Mouse (Mus musculus): ENCODE measurements around the gene Atp1a2. TPM values are rescaled to one million over a fixed set of nuclear protein-coding genes. Genes with fewer than 3 reads are reported as not detected.

Atp1a2 gene
- total RNA-seq, 1 experiment = 0.31 TPM

DNA sequence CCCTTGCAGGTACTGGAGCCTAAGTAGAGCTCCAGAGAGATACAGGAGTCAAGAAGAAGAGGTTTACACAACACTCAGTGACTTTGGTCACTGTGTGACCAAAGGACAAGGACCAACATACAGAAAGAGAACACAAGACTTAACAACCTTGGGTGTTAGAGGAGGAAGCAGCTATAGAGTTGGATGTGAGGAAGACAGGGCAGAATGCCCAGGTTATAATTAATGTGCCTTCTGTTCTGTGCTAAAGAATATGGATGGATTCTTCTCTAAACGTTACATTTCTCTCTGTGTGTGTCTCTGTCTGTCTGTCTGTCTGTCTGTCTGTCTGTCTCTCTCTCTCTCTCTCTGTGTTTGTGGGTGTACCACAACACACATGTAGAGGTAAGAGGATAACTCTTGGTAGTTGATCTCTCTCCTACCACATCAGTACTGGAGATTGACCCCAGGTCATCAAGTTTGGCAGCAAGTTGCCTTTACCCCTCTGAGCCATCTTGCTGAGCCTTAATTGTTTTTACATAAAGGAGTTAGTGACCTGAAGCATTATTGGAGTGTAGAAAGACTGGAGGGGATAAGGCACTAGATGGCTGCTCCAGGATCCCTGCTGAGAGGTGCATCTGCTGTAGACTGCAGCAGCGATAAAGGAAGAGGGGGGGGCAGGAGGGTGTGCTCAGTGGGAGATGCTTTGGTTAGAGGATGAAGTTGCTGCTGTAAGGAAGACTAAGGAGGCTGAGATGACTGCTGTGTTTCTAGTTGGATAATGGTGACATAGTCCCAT lies 39.7 kb upstream of the Atp1a2 start:
- H3K27ac ChIP-seq (ENCODE audit: insufficient read depth, low read depth, low read length, poor library complexity, severe bottlenecking) = no peak overlapping the region
- in situ Hi-C loops (cut with MboI; ENCODE audit: low sequenced_read_pairs in 2 of 2, unreplicated experiment in 2 of 2) = no loop called here
- H3K4me1 ChIP-seq (ENCODE audit: control insufficient read depth in 2 of 2, insufficient read depth in 2 of 2, low read length in 2 of 2, poor library complexity in 1 of 2) = no peaks in the 10 kb centered on the region; a peak in 1 of 4 replicates
- no peak for DNase-seq (ENCODE audit: low read depth, low spot score)
- H3K4me3 ChIP-seq (ENCODE audit: insufficient read depth in 1 of 2, low read depth in 1 of 2, low read length in 2 of 2, poor library complexity in 1 of 2, severe bottlenecking in 1 of 2) = no peak overlapping the region
- no peaks in the 10 kb centered on the region for H3K9me3 ChIP-seq (ENCODE audit: control insufficient read depth, insufficient read depth, low read depth, low read length)
- no peaks in the 10 kb centered on the region for H3K36me3 ChIP-seq (ENCODE audit: control insufficient read depth, insufficient read depth, low read length, poor library complexity, severe bottlenecking)
- TF ChIP-seq HCFC1 (IDR thresholded peaks at IDR 0.05; ENCODE audit: borderline replicate concordance, insufficient read depth, low read length) (no peak), CHD2 (IDR thresholded peaks at IDR 0.05; ENCODE audit: low read depth, low read length) (no peak), MAFK (IDR thresholded peaks at IDR 0.05; ENCODE audit: insufficient read depth, low read depth, low read length) (no peak), ZNF384 (IDR thresholded peaks at IDR 0.05; ENCODE audit: low read depth, low read length) (no peak), ZC3H11A (IDR thresholded peaks at IDR 0.05; ENCODE audit: borderline replicate concordance, low read depth, low read length) (no peak)
- no peak overlapping the region for H3K9ac ChIP-seq (ENCODE audit: insufficient read depth, low read depth, low read length, poor library complexity, severe bottlenecking)

DNA sequence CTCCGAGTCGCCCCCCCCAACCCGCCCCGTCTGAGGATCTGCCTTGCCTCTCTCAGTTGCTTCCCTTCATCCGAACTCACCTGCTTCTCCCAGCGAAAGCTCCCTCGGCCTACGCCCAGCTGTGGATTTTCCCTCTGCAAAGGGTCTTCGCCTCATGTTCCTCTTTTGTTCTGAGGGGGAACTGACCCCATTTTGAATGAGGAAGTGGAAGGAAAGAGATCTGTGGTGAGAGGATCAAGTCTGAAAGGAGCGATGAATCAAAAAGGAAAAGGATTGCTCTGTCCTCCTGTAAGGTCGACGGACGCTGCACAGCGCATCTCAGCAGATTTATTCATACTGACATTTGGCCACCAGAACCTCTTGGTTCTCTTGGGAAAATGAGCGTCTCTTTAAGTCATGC lies 37.9 kb upstream of the Atp1a2 start:
- TF ChIP-seq CHD2 (IDR thresholded peaks at IDR 0.05; ENCODE audit: low read depth, low read length) (no peak), HCFC1 (IDR thresholded peaks at IDR 0.05; ENCODE audit: borderline replicate concordance, insufficient read depth, low read length) (no peak), MAFK (IDR thresholded peaks at IDR 0.05; ENCODE audit: insufficient read depth, low read depth, low read length) (no peak), ZNF384 (IDR thresholded peaks at IDR 0.05; ENCODE audit: low read depth, low read length) (no peak), ZC3H11A (IDR thresholded peaks at IDR 0.05; ENCODE audit: borderline replicate concordance, low read depth, low read length) (no peak)
- H3K4me1 ChIP-seq (ENCODE audit: control insufficient read depth in 2 of 2, insufficient read depth in 2 of 2, low read length in 2 of 2, poor library complexity in 1 of 2) = no peaks in the 10 kb centered on the region
- no peak for DNase-seq (ENCODE audit: low read depth, low spot score)
- no peaks in the 10 kb centered on the region for H3K9me3 ChIP-seq (ENCODE audit: control insufficient read depth, insufficient read depth, low read depth, low read length)
- H3K4me3 ChIP-seq (ENCODE audit: insufficient read depth in 1 of 2, low read depth in 1 of 2, low read length in 2 of 2, poor library complexity in 1 of 2, severe bottlenecking in 1 of 2) = no peak overlapping the region
- no peak overlapping the region for H3K27ac ChIP-seq (ENCODE audit: insufficient read depth, low read depth, low read length, poor library complexity, severe bottlenecking)
- no peaks in the 10 kb centered on the region for H3K36me3 ChIP-seq (ENCODE audit: control insufficient read depth, insufficient read depth, low read length, poor library complexity, severe bottlenecking)
- no peak overlapping the region for H3K9ac ChIP-seq (ENCODE audit: insufficient read depth, low read depth, low read length, poor library complexity, severe bottlenecking)
- in situ Hi-C loops (cut with MboI; ENCODE audit: low sequenced_read_pairs in 2 of 2, unreplicated experiment in 2 of 2) = no loop called here

DNA sequence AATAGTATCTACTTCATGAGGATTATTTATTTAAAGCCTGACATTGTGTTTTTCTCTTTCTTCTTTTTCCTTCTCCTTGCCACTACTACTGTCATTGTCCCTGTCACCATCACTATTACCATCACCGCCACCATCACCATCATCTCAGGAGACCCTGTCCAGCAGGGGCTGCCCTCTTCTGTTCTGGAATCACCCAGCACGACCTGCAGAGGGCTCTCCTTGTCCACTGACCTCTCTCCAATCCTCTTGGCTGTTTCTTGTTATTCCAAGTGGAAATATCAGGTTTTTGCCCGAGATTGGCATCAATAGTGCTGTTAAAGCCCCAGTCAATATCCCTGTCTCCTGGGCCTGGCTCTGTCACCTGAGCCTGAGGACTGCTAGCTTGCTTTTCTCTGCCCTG lies 35.6 kb upstream of the Atp1a2 start:
- DNase-seq (ENCODE audit: low read depth, low spot score) = no peak
- no peak overlapping the region for H3K27ac ChIP-seq (ENCODE audit: insufficient read depth, low read depth, low read length, poor library complexity, severe bottlenecking)
- H3K4me1 ChIP-seq (ENCODE audit: control insufficient read depth in 2 of 2, insufficient read depth in 2 of 2, low read length in 2 of 2, poor library complexity in 1 of 2) = no peaks in the 10 kb centered on the region
- in situ Hi-C loops (cut with MboI; ENCODE audit: low sequenced_read_pairs in 2 of 2, unreplicated experiment in 2 of 2) = no loop called here
- TF ChIP-seq HCFC1 (IDR thresholded peaks at IDR 0.05; ENCODE audit: borderline replicate concordance, insufficient read depth, low read length) (no peak), CHD2 (IDR thresholded peaks at IDR 0.05; ENCODE audit: low read depth, low read length) (no peak), MAFK (IDR thresholded peaks at IDR 0.05; ENCODE audit: insufficient read depth, low read depth, low read length) (no peak), ZC3H11A (IDR thresholded peaks at IDR 0.05; ENCODE audit: borderline replicate concordance, low read depth, low read length) (no peak), ZNF384 (IDR thresholded peaks at IDR 0.05; ENCODE audit: low read depth, low read length) (no peak)
- no peaks in the 10 kb centered on the region for H3K36me3 ChIP-seq (ENCODE audit: control insufficient read depth, insufficient read depth, low read length, poor library complexity, severe bottlenecking)
- H3K9me3 ChIP-seq (ENCODE audit: control insufficient read depth, insufficient read depth, low read depth, low read length) = no peaks in the 10 kb centered on the region
- H3K4me3 ChIP-seq (ENCODE audit: insufficient read depth in 1 of 2, low read depth in 1 of 2, low read length in 2 of 2, poor library complexity in 1 of 2, severe bottlenecking in 1 of 2) = no peak overlapping the region
- no peak overlapping the region for H3K9ac ChIP-seq (ENCODE audit: insufficient read depth, low read depth, low read length, poor library complexity, severe bottlenecking)

DNA sequence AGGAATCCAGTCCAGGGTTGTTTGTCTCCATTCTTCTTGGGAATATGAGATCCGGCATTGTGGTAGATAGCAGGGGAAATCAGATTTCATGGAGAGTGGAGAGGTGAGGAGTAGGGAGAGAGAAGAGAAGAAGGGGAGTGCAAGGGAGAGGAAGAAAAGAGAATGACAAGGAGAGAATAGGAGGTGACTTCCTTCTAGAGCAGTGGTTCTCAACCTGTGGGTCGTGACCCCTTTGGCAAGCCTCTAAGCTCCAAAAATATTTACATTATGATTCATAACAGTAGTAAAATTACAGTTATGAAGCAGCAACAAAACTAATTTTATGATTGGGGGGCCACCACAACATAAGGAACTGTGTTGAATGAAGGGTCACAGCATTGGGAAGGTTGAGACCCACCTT lies 35.1 kb upstream of the Atp1a2 start:
- DNase-seq (ENCODE audit: low read depth, low spot score) = no peak
- Histone ChIP-seq H3K27ac (ENCODE audit: insufficient read depth, low read depth, low read length, poor library complexity, severe bottlenecking) (no peak overlapping the region), H3K36me3 (ENCODE audit: control insufficient read depth, insufficient read depth, low read length, poor library complexity, severe bottlenecking) (no peaks in the 10 kb centered on the region), H3K9ac (ENCODE audit: insufficient read depth, low read depth, low read length, poor library complexity, severe bottlenecking) (no peak overlapping the region), H3K4me1 (ENCODE audit: control insufficient read depth in 2 of 2, insufficient read depth in 2 of 2, low read length in 2 of 2, poor library complexity in 1 of 2) (no peaks in the 10 kb centered on the region), H3K4me3 (ENCODE audit: insufficient read depth in 1 of 2, low read depth in 1 of 2, low read length in 2 of 2, poor library complexity in 1 of 2, severe bottlenecking in 1 of 2) (no peak overlapping the region), H3K9me3 (ENCODE audit: control insufficient read depth, insufficient read depth, low read depth, low read length) (no peaks in the 10 kb centered on the region)
- no peak for TF ChIP-seq HCFC1 (IDR thresholded peaks at IDR 0.05; ENCODE audit: borderline replicate concordance, insufficient read depth, low read length)
- no peak for TF ChIP-seq ZC3H11A (IDR thresholded peaks at IDR 0.05; ENCODE audit: borderline replicate concordance, low read depth, low read length)
- peak; percentile 68; the same call in 1 of the 2 replicates for TF ChIP-seq CHD2 (IDR thresholded peaks at IDR 0.05; ENCODE audit: low read depth, low read length)
- in situ Hi-C loops (cut with MboI; ENCODE audit: low sequenced_read_pairs in 2 of 2, unreplicated experiment in 2 of 2) = no loop called here

Data from ES-E14 (cell line).